Comparison of ENCODE assay signal across 22 mouse cellular contexts in the genomic region with DNA sequence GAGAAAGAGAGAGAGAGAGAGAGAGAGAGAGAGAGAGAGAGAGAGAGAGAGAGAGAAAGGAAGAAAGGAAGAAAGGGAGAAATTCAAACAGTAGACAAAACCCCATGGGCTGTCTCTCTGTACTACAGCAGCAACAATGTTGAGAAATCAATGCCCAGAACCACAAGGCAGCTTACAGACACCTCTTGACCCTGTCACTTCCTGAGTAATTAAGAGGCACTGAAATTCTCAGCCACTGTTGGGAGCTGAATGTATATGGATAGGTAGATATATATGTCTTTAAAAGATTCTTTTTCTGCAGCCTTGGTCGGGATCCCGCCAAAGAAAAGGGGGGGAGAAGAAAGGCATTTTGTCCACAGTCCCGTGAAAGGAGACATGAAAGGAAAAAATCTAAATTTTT. TPM values are rescaled to one million over a fixed set of nuclear protein-coding genes. Genes with fewer than 3 reads are reported as not detected.
A peak's percentile ranks its signal among the peaks of the same experiment; 100 is the strongest.
DNase-seq lines count a peak whose midpoint lies in the region; ATAC-seq and TF ChIP-seq lines count a peak whose summit lies in the region.
"Had no signal": no experiment of that assay in that cellular context is flagged by ENCODE, and none has a peak within 500 bp of the region (broad histone marks: within the 10 kb centered on the region; RNA-seq: fewer than 3 reads in every experiment).

No protein-coding gene starts in this region.

- H3K36me3 ChIP-seq in lung, embryonic 14.5 days (ENCODE audit: insufficient read depth), result no peaks in the 10 kb centered on the region
- no peaks in the 10 kb centered on the region; the same call in 1 of the 2 replicates for H3K36me3 ChIP-seq in limb, embryonic 10.5 days
- H3K36me3 ChIP-seq in midbrain, embryonic 10.5 days, result no peaks in the 10 kb centered on the region
- H3K36me3 ChIP-seq: embryonic facial prominence, embryonic 15.5 days; forebrain, embryonic 10.5 days; G1E; heart, embryonic 13.5 days; hindbrain, embryonic 15.5 days had no signal

- H3K9ac ChIP-seq in lung, embryonic 14.5 days, result no peak overlapping the region
- H3K9ac ChIP-seq: embryonic facial prominence, embryonic 15.5 days; heart, embryonic 13.5 days; hindbrain, embryonic 15.5 days had no signal

- WGBS in lung, embryonic 14.5 days, result 9% methylated on average over 3 of the region's 3 CpGs
- 43% methylated on average over 3 of the region's 3 CpGs for WGBS in limb, embryonic 10.5 days
- 78% methylated on average over 3 of the region's 3 CpGs for WGBS in midbrain, embryonic 10.5 days

- H3K4me1 ChIP-seq in lung, embryonic 14.5 days (ENCODE audit: insufficient read depth), result peaks cover 8% of the 10 kb centered on the region; the same call in 1 of the 2 replicates
- H3K4me1 ChIP-seq in limb, embryonic 10.5 days, result peaks cover 67% of the 10 kb centered on the region
- H3K4me1 ChIP-seq in midbrain, embryonic 10.5 days, result peaks cover 33% of the 10 kb centered on the region

- H3K27ac ChIP-seq in lung, embryonic 14.5 days (ENCODE audit: low read depth), result no peak overlapping the region
- H3K27ac ChIP-seq in limb, embryonic 10.5 days, result 0 out of 2 replicates have a peak overlapping the region, but pooled peaks have one; percentile 62
- H3K27ac ChIP-seq in midbrain, embryonic 10.5 days (replicated peaks), result no peak overlapping the region
- H3K27ac ChIP-seq: embryonic facial prominence, embryonic 15.5 days; forebrain, embryonic 10.5 days; gastrocnemius, adult 2 months; heart, embryonic 13.5 days; hindbrain, embryonic 15.5 days had no signal

- H3K27me3 ChIP-seq in lung, embryonic 14.5 days (ENCODE audit: insufficient read depth, low read length), result no peaks in the 10 kb centered on the region
- 0 out of 2 replicates have a peak, but pooled peaks cover 4% of the 10 kb centered on the region for H3K27me3 ChIP-seq in limb, embryonic 10.5 days (ENCODE audit: low read depth, poor library complexity, severe bottlenecking)
- H3K27me3 ChIP-seq in midbrain, embryonic 10.5 days (ENCODE audit: low read depth, poor library complexity, severe bottlenecking), result peaks cover 76% of the 10 kb centered on the region
- H3K27me3 ChIP-seq: embryonic facial prominence, embryonic 15.5 days had no signal

- no peak for TF ChIP-seq CTCF in lung, embryonic 14.5 days (IDR thresholded peaks at IDR 0.05; ENCODE audit: low read depth)

- no peak overlapping the region for H3K4me3 ChIP-seq in lung, embryonic 14.5 days (ENCODE audit: low read depth, low read length)
- no peak overlapping the region for H3K4me3 ChIP-seq in limb, embryonic 10.5 days
- H3K4me3 ChIP-seq in midbrain, embryonic 10.5 days, result no peak overlapping the region
- H3K4me3 ChIP-seq: embryonic facial prominence, embryonic 15.5 days; erythroblast, embryonic 14.5 days; forebrain, embryonic 10.5 days; gastrocnemius, adult 2 months; heart, embryonic 13.5 days; hindbrain, embryonic 15.5 days had no signal

- H3K9me3 ChIP-seq in lung, embryonic 14.5 days (ENCODE audit: low read depth, low read length), result no peaks in the 10 kb centered on the region
- H3K9me3 ChIP-seq in limb, embryonic 10.5 days (replicated peaks), result no peaks in the 10 kb centered on the region
- no peaks in the 10 kb centered on the region for H3K9me3 ChIP-seq in midbrain, embryonic 10.5 days (replicated peaks)
- H3K9me3 ChIP-seq: embryonic facial prominence, embryonic 15.5 days; G1E; heart, embryonic 13.5 days; hindbrain, embryonic 15.5 days had no signal

- no peak overlapping the region for H3K4me2 ChIP-seq in lung, embryonic 14.5 days
- H3K4me2 ChIP-seq: embryonic facial prominence, embryonic 15.5 days; heart, embryonic 13.5 days; hindbrain, embryonic 15.5 days had no signal

- no peak for ATAC-seq in lung, embryonic 14.5 days (ENCODE audit: insufficient read depth)
- ATAC-seq in common myeloid progenitor, adult 5-6 weeks (replicated peaks; ENCODE audit: low read depth, poor library complexity, severe bottlenecking), result peak; percentile 48; the same call in 1 of the 2 replicates
- ATAC-seq: CD4-positive, CD25-positive, alpha-beta regulatory T cell, adult 4 months; forebrain, embryonic 14.5 days had no signal

- DNase-seq in lung, embryonic 14.5 days, result peak; percentile 49
- DNase-seq in lung, postnatal 4 days, result no peak
- no peak for DNase-seq in limb, embryonic 10.5 days (ENCODE audit: low spot score)
- DNase-seq in midbrain, embryonic 10.5 days (ENCODE audit: low spot score), result no peak
- DNase-seq in left cerebral cortex, adult 11 months (ENCODE audit: low spot score), result no peak
- DNase-seq: adrenal gland, adult 8-10 months; adrenal gland, postnatal 36 days; cerebellum, adult 8-10 months; cerebellum, postnatal 14 days; gastrocnemius, adult 2 months; gastrocnemius, postnatal 25 days; heart, adult 11 months; heart, postnatal 36 days had no signal

RNA-seq across cellular contexts. Expression of a gene that starts 48.1 kb away (rescaled TPM):
- 52.9 and 54.0 TPM in 2 replicates for polyA plus RNA-seq in lung, embryonic 14.5 days (2014; fragmentation: Nextera tagmentation; extraction: Ambion mirVana)
- total RNA-seq in common myeloid progenitor, adult 5-6 weeks (2017), result 0.05 and 0.58 TPM in 2 replicates
- polyA plus RNA-seq in limb, embryonic 10.5 days (2016; fragmentation: Nextera tagmentation; extraction: Ambion mirVana), result 39.5 and 45.5 TPM in 2 replicates
- 32.2 and 42.5 TPM in 2 replicates for polyA plus RNA-seq in midbrain, embryonic 10.5 days (2016; fragmentation: Nextera tagmentation; extraction: Ambion mirVana)
